8 mouse cellular contexts compared by ENCODE assay signal in the genomic region with DNA sequence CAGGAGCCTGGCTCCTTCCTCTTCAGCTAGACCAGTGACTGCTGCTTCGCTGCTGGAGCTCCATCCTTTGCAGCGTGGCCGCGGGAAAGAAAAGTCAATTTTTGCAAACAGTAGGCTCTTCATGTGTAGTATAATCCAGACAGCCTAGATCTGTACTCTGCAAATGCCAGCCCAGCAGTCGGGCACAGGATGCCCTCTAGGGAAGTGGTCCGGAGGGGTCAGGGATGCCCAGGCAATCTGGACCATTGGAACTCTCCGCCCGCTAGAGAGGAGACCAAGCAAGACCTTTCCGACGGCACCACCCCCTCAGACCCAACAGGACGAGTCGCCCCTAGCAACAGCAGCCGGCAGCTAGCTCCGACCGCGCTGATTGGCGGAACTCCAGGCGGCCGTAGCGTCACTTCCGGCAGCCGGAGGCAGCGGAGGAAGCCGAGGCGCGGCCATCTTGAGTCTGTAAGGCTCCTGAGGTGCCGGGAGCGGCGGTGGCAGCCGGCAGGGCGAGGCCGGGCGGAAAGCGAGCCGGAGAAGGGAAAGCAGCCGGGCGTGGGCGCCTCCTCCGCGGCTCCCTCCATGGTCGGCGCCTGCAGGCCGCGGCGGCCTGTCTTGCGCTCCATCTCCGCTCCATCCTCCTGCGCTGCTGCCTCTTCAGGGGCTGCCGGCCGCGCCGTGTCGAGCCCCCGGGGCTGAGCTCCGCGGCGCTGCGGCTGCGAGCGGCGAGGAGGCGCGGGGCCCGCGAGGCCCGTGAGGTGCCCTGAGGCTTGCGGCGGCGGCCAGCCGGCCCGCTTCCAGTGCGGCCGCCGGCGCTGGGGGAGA. TPM values are rescaled to one million over a fixed set of nuclear protein-coding genes. Genes with fewer than 3 reads are reported as not detected.
DNase-seq lines count a peak whose midpoint lies in the region; ATAC-seq lines count a peak whose summit lies in the region.

A gene (plus strand): TSS at position 450 of the 813 bp plus-strand sequence.

- no peaks in the 10 kb centered on the region for H3K36me3 ChIP-seq in hindbrain, embryonic 12.5 days

- peak within 1 kb of the TSS; percentile 95 for H3K27ac ChIP-seq in hindbrain, embryonic 12.5 days

- peak within 1 kb of the TSS; percentile 100 for H3K9ac ChIP-seq in hindbrain, embryonic 12.5 days

- peak within 1 kb of the TSS; percentile 90 for H3K4me2 ChIP-seq in hindbrain, embryonic 12.5 days (replicated peaks)

- peak; percentile 99 for DNase-seq in NIH3T3 (ENCODE audit: low read depth)
- peak; percentile 99 for DNase-seq in cerebellum, postnatal 10 days
- DNase-seq in frontal cortex, postnatal 10 days (ENCODE audit: low spot score in 2 of 2) = peak; percentile 94 to 97
- DNase-seq in layer of hippocampus, postnatal 14 days (ENCODE audit: low spot score in 2 of 2) = peak; percentile 97
- DNase-seq in lung, postnatal 14 days = peak; percentile 98
- DNase-seq in retina, adult 2 months (ENCODE audit: low read depth, low spot score) = peak; percentile 88
- DNase-seq in thymus, postnatal 36 days = peak; percentile 92 to 95

- ATAC-seq in hindbrain, embryonic 12.5 days (ENCODE audit: low FRiP score) = peak; percentile 99

- H3K4me3 ChIP-seq in hindbrain, embryonic 12.5 days = peak within 1 kb of the TSS; percentile 100

- 0 out of 2 replicates have a peak, but pooled peaks cover 4% of the 10 kb centered on the region for H3K9me3 ChIP-seq in hindbrain, embryonic 12.5 days (replicated peaks)

- under 1% methylated on average over 66 of the region's 75 CpGs for WGBS in hindbrain, embryonic 12.5 days

- peaks cover 25% of the 10 kb centered on the region for H3K4me1 ChIP-seq in hindbrain, embryonic 12.5 days

- H3K27me3 ChIP-seq in hindbrain, embryonic 12.5 days = no peaks in the 10 kb centered on the region

RNA-seq across cellular contexts. Expression of the gene that starts here (rescaled TPM):
- polyA plus RNA-seq in hindbrain, embryonic 12.5 days (2016; fragmentation: Nextera tagmentation; extraction: Ambion mirVana) = 80.7 and 82.0 TPM in 2 replicates
- total RNA-seq in layer of hippocampus, postnatal 14 days (2021) = 100 to 1,000 TPM; 126 to 133 TPM

Comparison
In these comparisons a context has a peak if more than half of its experiments do, and no peak if none do; other contexts are left out.
1. Peak in every context shown above with its lines: DNase-seq, ATAC-seq, H3K4me3 ChIP-seq and H3K27ac ChIP-seq.